Mouse (Mus musculus) thymus, adult 2 months (tissue): ENCODE results near the gene Smndc1.

Experiments used
- CTCF ChIP-seq: fragments of 200-500 bp; IDR thresholded peaks from 2 replicates; pipeline ENCODE4 v1.5.1; 2012; ENCODE audit warnings: mild to moderate bottlenecking, control low read depth, low read length, moderate library complexity, borderline replicate concordance; ENCODE audit not compliant: control insufficient read depth, poor library complexity, insufficient read depth; ENCODE audit errors: extremely low read depth
- POLR2A ChIP-seq: fragments of 200-500 bp; IDR thresholded peaks from 2 replicates; pipeline ENCODE4 v1.6.1; 2012; ENCODE audit warnings: mild to moderate bottlenecking, low read length, control low read depth, moderate library complexity; ENCODE audit not compliant: control insufficient read depth, poor library complexity, insufficient read depth; ENCODE audit errors: extremely low read depth

GRCm38 (mm10) chr19:53394552-53394951 lies 4.2 kb upstream of the Smndc1 start:
- TF ChIP-seq POLR2A (no peak), CTCF (no peak)
